Mouse (Mus musculus): ENCODE results near the gene Txndc12. TPM values are rescaled to one million over a fixed set of nuclear protein-coding genes. Genes with fewer than 3 reads are reported as not detected.
A peak's percentile ranks its signal among the peaks of the same experiment; 100 is the strongest.

Gene Txndc12
- polyA plus RNA-seq, 1 experiment from 2014 or later = 122 TPM

DNA sequence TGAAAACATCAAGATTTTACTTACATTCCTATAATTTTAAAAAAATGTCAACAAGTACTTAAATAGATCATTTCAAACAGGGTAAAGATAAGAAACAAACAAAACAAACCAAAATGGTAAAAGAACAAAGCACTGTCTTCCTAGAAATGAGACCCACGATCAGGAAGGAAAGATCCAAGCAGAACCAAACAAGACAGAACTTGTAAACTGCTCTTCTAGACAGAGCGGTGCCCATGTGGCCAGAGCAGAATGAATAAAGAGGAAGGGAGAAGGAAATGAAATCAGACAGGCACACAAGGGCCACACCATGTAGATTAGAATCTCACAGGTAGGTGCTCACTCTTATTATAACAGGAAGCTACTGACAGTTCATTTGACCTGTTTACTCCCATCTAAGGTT is 7.8 kb upstream of the Txndc12 start:
- 71% methylated on average over 2 of the region's 2 CpGs for WGBS
- Histone ChIP-seq H3K4me3 (no peak overlapping the region), H3K9me3 (replicated peaks) (no peaks in the 10 kb centered on the region), H3K4me2 (no peak overlapping the region), H3K9ac (no peak overlapping the region), H3K4me1 (replicated peaks) (0 out of 2 replicates have a peak, but pooled peaks cover 2% of the 10 kb centered on the region), H3K27me3 (no peaks in the 10 kb centered on the region), H3K27ac (no peak overlapping the region), H3K36me3 (peaks cover 56% of the 10 kb centered on the region)
- ATAC-seq (replicated peaks; ENCODE audit: insufficient number of reproducible peaks, insufficient read depth, low FRiP score, low read depth) = no peak

GRCm38 (mm10) chr4:108830698-108831097 is 3.7 kb upstream of the Txndc12 start:
- ATAC-seq (replicated peaks; ENCODE audit: insufficient number of reproducible peaks, insufficient read depth, low FRiP score, low read depth) = no peak
- H3K4me1 ChIP-seq (replicated peaks) = peaks cover 13% of the 10 kb centered on the region
- H3K4me2 ChIP-seq = peak overlapping the region; percentile 61
- H3K36me3 ChIP-seq = peaks cover 26% of the 10 kb centered on the region
- 84% methylated on average over 1 of the region's 1 CpGs for WGBS
- no peaks in the 10 kb centered on the region for H3K9me3 ChIP-seq (replicated peaks)
- H3K9ac ChIP-seq = no peak overlapping the region
- no peaks in the 10 kb centered on the region for H3K27me3 ChIP-seq
- peak overlapping the region; percentile 100 for H3K27ac ChIP-seq
- no peak overlapping the region for H3K4me3 ChIP-seq

DNA sequence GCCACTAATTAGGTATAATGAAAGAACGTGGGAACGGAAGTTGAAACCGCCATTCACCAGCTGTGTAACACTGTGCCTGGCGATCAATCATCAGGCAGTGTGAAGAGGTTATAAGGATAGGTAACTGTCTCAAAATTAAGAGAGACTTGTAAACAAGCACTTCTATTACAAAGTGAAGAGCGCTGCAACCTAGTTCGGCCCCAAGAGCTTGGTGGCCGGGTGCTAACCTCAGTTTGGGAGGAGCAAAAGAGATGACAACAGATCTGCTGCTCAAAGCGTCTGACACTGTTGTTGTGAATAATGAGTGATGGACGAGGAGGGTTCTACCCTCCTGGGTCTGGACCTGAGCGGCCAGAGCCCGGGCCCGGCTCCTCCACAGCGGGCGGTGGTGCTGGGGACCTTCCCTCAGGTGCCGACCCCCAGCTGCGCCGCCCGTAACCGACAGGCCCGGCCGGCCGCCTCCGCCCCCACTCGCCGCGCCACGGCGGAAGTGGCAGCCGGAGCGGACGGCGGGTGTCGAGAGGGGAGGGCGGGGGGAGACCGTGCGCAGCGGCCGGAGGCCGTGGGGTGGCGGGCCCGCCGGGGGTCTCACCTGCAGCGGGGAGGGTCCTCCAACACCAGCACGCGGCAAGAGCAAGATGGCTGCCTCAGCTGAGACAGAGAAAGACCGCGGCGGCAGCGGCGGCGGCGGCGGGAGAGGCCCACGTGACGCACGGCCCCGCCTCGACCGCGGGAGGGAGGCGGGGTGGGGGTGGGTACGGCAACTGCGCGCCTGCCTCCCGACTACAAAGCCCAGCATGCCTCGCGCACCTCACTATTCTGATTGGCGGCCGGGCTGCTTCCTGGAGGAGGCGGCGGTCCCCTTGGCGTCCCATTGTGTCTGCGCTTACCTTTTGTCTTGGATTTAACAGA is 1.2 kb upstream of the Txndc12 start, which contains the start of gene Btf3l4:
Btf3l4 (minus strand) TSS at position 699 of the 912 bp plus-strand sequence.
- Histone ChIP-seq H3K27ac (peak within 1 kb of the TSS; percentile 100), H3K4me2 (peak within 1 kb of the TSS; percentile 83), H3K4me1 (replicated peaks) (peaks cover 35% of the 10 kb centered on the region), H3K27me3 (no peaks in the 10 kb centered on the region), H3K9me3 (replicated peaks) (no peaks in the 10 kb centered on the region), H3K4me3 (peak within 1 kb of the TSS; percentile 82), H3K36me3 (peaks cover 12% of the 10 kb centered on the region; the same call in 1 of the 2 replicates), H3K9ac (peak within 1 kb of the TSS; percentile 92)
- under 1% methylated on average over 62 of the region's 73 CpGs for WGBS
- peak; percentile 92 for ATAC-seq (replicated peaks; ENCODE audit: insufficient number of reproducible peaks, insufficient read depth, low FRiP score, low read depth)

DNA sequence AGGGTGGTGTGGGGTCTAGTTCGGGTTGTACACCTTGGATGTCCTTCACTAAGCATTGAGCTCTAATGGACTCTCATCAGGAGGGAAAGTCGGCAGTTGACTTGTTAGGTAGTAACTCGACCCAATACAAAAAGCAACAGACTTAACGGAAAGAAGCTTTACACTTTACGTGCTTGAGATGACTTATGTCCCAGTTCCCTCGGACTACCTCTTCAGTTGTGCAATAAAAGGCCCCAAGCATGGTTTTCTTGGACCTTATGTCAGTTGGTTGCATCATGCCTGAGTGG is 630 bp upstream of the Txndc12 start:
- no peaks in the 10 kb centered on the region for H3K9me3 ChIP-seq (replicated peaks)
- H3K27ac ChIP-seq = peak overlapping the region; percentile 100
- H3K4me1 ChIP-seq (replicated peaks) = peaks cover 41% of the 10 kb centered on the region
- H3K4me3 ChIP-seq = peak overlapping the region; percentile 82
- under 1% methylated on average over 6 of the region's 6 CpGs for WGBS
- peaks cover 10% of the 10 kb centered on the region; the same call in 1 of the 2 replicates for H3K36me3 ChIP-seq
- peak overlapping the region; percentile 92 for H3K9ac ChIP-seq
- H3K4me2 ChIP-seq = peak overlapping the region; percentile 83
- no peaks in the 10 kb centered on the region for H3K27me3 ChIP-seq
- ATAC-seq (replicated peaks; ENCODE audit: insufficient number of reproducible peaks, insufficient read depth, low FRiP score, low read depth) = no peak

GRCm38 (mm10) chr4:108834971-108835311 is 540 bp downstream of the Txndc12 start:
- H3K36me3 ChIP-seq = peaks cover 4% of the 10 kb centered on the region; the same call in 1 of the 2 replicates
- peak overlapping the region; percentile 92 for H3K9ac ChIP-seq
- H3K4me3 ChIP-seq = peak overlapping the region; percentile 82
- H3K4me2 ChIP-seq = peak overlapping the region; percentile 83
- H3K9me3 ChIP-seq (replicated peaks) = no peaks in the 10 kb centered on the region
- peak overlapping the region; percentile 100 for H3K27ac ChIP-seq
- no peaks in the 10 kb centered on the region for H3K27me3 ChIP-seq
- no peak for ATAC-seq (replicated peaks; ENCODE audit: insufficient number of reproducible peaks, insufficient read depth, low FRiP score, low read depth)
- peaks cover 42% of the 10 kb centered on the region for H3K4me1 ChIP-seq (replicated peaks)
- WGBS = 1% methylated on average over 15 of the region's 15 CpGs

GRCm38 (mm10) chr4:108835496-108835895 is 1.1 kb downstream of the Txndc12 start:
- H3K27ac ChIP-seq = peak overlapping the region; percentile 100

GRCm38 (mm10) chr4:108838031-108838430 is 3.6 kb downstream of the Txndc12 start:
- peak overlapping the region; percentile 41 for H3K9ac ChIP-seq
- H3K36me3 ChIP-seq = no peaks in the 10 kb centered on the region
- H3K4me1 ChIP-seq (replicated peaks) = peaks cover 41% of the 10 kb centered on the region
- H3K4me2 ChIP-seq = peak overlapping the region; percentile 41
- H3K27me3 ChIP-seq = no peaks in the 10 kb centered on the region
- peak overlapping the region; percentile 89 for H3K27ac ChIP-seq
- no peaks in the 10 kb centered on the region for H3K9me3 ChIP-seq (replicated peaks)
- no peak for ATAC-seq (replicated peaks; ENCODE audit: insufficient number of reproducible peaks, insufficient read depth, low FRiP score, low read depth)
- H3K4me3 ChIP-seq = no peak overlapping the region
- 35% methylated on average over 4 of the region's 4 CpGs for WGBS

More at GRCm38 (mm10) chr4:108835496-108835895, 1.1 kb downstream of the Txndc12 start:
- Histone ChIP-seq H3K9ac (peak overlapping the region; percentile 92), H3K27me3 (no peaks in the 10 kb centered on the region), H3K4me2 (peak overlapping the region; percentile 83), H3K4me1 (replicated peaks) (peaks cover 42% of the 10 kb centered on the region), H3K9me3 (replicated peaks) (no peaks in the 10 kb centered on the region), H3K4me3 (peak overlapping the region; percentile 82), H3K36me3 (no peaks in the 10 kb centered on the region)
- WGBS = 41% methylated on average over 3 of the region's 3 CpGs
- no peak for ATAC-seq (replicated peaks; ENCODE audit: insufficient number of reproducible peaks, insufficient read depth, low FRiP score, low read depth)

DNA sequence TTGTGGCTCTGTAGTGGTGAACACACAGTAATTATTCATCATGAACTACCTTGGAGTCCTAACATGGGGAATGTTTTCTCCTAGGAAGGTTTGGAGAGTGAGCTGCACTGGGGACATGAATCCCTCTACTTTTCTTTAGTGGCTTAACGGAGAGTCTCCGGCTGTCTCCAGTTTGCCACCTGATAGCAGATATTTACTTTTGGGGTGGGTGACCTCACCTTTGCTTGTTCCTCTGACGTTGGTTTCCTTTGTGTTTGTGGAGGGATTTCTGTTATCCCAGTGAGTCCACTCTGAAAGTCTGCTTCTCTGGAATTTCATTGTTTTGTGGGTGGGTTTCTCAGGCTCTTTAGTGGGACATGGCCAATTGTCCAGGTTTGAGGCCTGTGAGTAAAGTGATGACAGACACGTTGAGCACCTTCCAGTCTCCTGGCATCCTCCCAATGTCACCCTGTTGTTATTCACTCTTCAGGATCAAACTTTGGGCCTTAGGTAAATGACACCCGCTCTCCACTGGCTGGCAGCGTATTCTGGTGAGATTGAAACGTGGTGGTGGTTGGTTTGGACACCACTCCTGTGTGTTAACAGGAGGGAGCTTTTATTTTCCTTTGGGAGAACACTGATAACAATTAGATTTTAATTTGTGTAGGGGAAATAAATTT is 7.6 kb downstream of the Txndc12 start:
- no peaks in the 10 kb centered on the region for H3K9me3 ChIP-seq (replicated peaks)
- H3K27ac ChIP-seq = 0 out of 2 replicates have a peak overlapping the region, but pooled peaks have one; percentile 0
- WGBS = 58% methylated on average over 7 of the region's 7 CpGs
- no peak for ATAC-seq (replicated peaks; ENCODE audit: insufficient number of reproducible peaks, insufficient read depth, low FRiP score, low read depth)
- no peak overlapping the region for H3K4me3 ChIP-seq
- H3K9ac ChIP-seq = no peak overlapping the region
- H3K4me1 ChIP-seq (replicated peaks) = peaks cover 24% of the 10 kb centered on the region
- no peaks in the 10 kb centered on the region for H3K27me3 ChIP-seq
- no peak overlapping the region for H3K4me2 ChIP-seq
- H3K36me3 ChIP-seq = no peaks in the 10 kb centered on the region

- H3K9me3 ChIP-seq (replicated peaks) = no peaks in the 10 kb centered on the region
- no peak overlapping the region for H3K4me3 ChIP-seq
- no peak for ATAC-seq (replicated peaks; ENCODE audit: insufficient number of reproducible peaks, insufficient read depth, low FRiP score, low read depth)
These were observed 8.9 kb downstream of the Txndc12 start for GRCm38 (mm10) chr4:108843336-108843735.

DNA sequence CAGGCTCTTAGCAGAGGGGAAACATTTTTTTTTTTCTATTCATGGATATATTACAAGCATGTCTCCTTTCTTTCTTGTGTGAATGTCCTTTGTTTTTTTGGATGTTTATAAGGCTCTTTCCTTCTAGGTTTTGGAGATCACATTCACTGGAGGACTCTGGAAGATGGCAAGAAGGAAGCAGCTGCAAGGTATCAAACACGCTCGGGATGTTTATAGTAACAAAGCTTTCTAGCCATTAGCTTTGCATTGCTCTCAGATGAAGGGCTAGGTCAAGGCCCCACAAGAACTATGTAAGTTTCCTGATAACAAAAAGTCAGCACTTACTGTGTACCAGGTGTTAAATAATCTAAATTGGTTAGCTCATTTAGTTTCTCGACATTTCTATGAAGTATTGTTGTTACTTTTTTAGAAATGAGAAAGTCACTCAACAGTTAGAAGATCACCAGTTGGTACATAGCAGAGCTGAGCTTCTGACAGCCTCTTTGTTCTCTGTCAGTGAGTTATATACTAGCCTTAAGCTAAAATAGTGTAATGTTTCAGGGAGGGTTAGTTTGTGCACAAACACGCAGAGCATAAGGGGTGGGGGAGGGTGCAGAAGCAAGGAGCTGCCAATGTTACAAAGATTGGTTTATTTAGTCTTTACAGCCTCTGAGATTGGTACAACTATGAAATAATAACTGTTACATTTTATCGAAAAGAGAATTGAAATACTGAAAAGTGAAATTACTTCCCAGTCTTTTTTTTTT is 11.6 kb downstream of the Txndc12 start:
- no peaks in the 10 kb centered on the region for H3K27me3 ChIP-seq
- no peaks in the 10 kb centered on the region for H3K9me3 ChIP-seq (replicated peaks)
- H3K4me2 ChIP-seq = no peak overlapping the region
- H3K4me1 ChIP-seq (replicated peaks) = peaks cover 24% of the 10 kb centered on the region
- WGBS = 68% methylated on average over 5 of the region's 5 CpGs
- H3K9ac ChIP-seq = no peak overlapping the region
- H3K36me3 ChIP-seq = no peaks in the 10 kb centered on the region
- H3K4me3 ChIP-seq = no peak overlapping the region
- H3K27ac ChIP-seq = no peak overlapping the region
- ATAC-seq (replicated peaks; ENCODE audit: insufficient number of reproducible peaks, insufficient read depth, low FRiP score, low read depth) = no peak

More at GRCm38 (mm10) chr4:108843336-108843735, 8.9 kb downstream of the Txndc12 start:
- no peaks in the 10 kb centered on the region for H3K27me3 ChIP-seq
- H3K36me3 ChIP-seq = no peaks in the 10 kb centered on the region
- H3K4me1 ChIP-seq (replicated peaks) = peaks cover 15% of the 10 kb centered on the region
- H3K9ac ChIP-seq = no peak overlapping the region
- no peak overlapping the region for H3K4me2 ChIP-seq
- no peak overlapping the region for H3K27ac ChIP-seq
